Mouse (Mus musculus) B cell, adult (primary cell): ENCODE results near the gene Rmdn2. TPM values are rescaled to one million over a fixed set of nuclear protein-coding genes. Genes with fewer than 3 reads are reported as not detected.

Experiments
- total RNA-seq: library from RNA; stranded (reverse); gene quantifications from 4 replicates; pipeline ENCODE4 v1.2.4, GENCODE M21; 2023; ENCODE audit not compliant: inconsistent age

The Rmdn2 gene
- total RNA-seq = 3.6 to 6.3 TPM (median 4.5 TPM) in 4 replicates

GRCm38 (mm10) chr17:79611545-79611944 is at the start of gene Rmdn2:
Rmdn2 (plus strand) TSS chr17:79611863.

GRCm38 (mm10) chr17:79714931-79715637 is 103.4 kb downstream of the Rmdn2 start, which contains the start of gene Cyp1b1:
Cyp1b1 (minus strand) TSS chr17:79715061.

Other genes with a start within 250 kb of the Rmdn2 start
- gene Cyp1b1, start 103.2 kb downstream of the Rmdn2 start, total RNA-seq = not detected in 4 replicates